22 mouse cellular contexts compared by ENCODE assay signal in the genomic region with DNA sequence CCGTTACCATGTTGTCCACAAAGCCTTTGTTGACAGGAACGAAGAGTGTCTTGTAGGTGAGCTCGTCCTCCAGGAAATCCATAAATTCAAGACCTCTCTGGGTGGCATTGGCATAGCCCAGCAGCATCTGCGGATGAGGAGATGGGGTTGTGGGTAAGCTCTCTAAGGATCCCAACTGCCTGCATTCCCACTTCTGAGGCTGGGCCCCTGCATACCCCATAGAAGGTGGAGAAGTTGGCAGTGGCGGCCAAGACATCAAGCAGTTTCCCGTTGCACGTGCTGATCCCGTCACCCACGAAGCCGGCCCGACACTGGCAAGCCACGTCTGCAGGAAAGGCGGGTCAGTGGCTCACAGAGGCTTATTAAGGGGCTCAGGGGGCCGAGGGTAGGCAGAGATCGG. TPM values are rescaled to one million over a fixed set of nuclear protein-coding genes. Genes with fewer than 3 reads are reported as not detected.
DNase-seq lines count a peak whose midpoint lies in the region; ATAC-seq lines count a peak whose summit lies in the region.
"Had no signal": no experiment of that assay in that cellular context is flagged by ENCODE, and none has a peak within 500 bp of the region (broad histone marks: within the 10 kb centered on the region; RNA-seq: fewer than 3 reads in every experiment).

No protein-coding gene starts in this region.

- no peaks in the 10 kb centered on the region for H3K4me1 ChIP-seq in forebrain, embryonic 11.5 days (replicated peaks; ENCODE audit: control insufficient read depth, insufficient read depth, low read length)
- H3K4me1 ChIP-seq in forebrain, embryonic 15.5 days, result peaks cover 5% of the 10 kb centered on the region; the same call in 1 of the 2 replicates
- H3K4me1 ChIP-seq: intestine, embryonic 15.5 days had no signal

- intact Hi-C loops in heart, postnatal 36 days (cut with DNase I), result loop anchor here (2.0 kb wide), 1 partner anchor 19 kb away; no protein-coding TSS in a partner anchor

- no peaks in the 10 kb centered on the region for H3K9me3 ChIP-seq in forebrain, embryonic 11.5 days (ENCODE audit: control insufficient read depth, low read length)
- no peaks in the 10 kb centered on the region for H3K9me3 ChIP-seq in forebrain, embryonic 15.5 days
- H3K9me3 ChIP-seq: forebrain, embryonic 10.5 days; hindbrain, embryonic 13.5 days; intestine, embryonic 15.5 days had no signal

- no peak overlapping the region for H3K4me2 ChIP-seq in forebrain, embryonic 11.5 days (ENCODE audit: low read depth, low read length, severe bottlenecking)
- no peak overlapping the region for H3K4me2 ChIP-seq in forebrain, embryonic 15.5 days (replicated peaks)
- H3K4me2 ChIP-seq: heart, embryonic 11.5 days; hindbrain, embryonic 13.5 days; intestine, embryonic 15.5 days had no signal

- 91% methylated on average over 15 of the region's 15 CpGs for WGBS in forebrain, embryonic 11.5 days
- 92% methylated on average over 15 of the region's 15 CpGs for WGBS in forebrain, embryonic 15.5 days

- no peak for ATAC-seq in forebrain, embryonic 11.5 days (replicated peaks; ENCODE audit: low FRiP score)
- ATAC-seq in forebrain, embryonic 15.5 days (replicated peaks), result no peak
- ATAC-seq: forebrain, embryonic 14.5 days; hindbrain, embryonic 16.5 days; intestine, embryonic 15.5 days; Patski had no signal

- no peaks in the 10 kb centered on the region for H3K27me3 ChIP-seq in forebrain, embryonic 11.5 days (ENCODE audit: control insufficient read depth, insufficient read depth, low read length)
- H3K27me3 ChIP-seq in forebrain, embryonic 15.5 days, result no peaks in the 10 kb centered on the region
- H3K27me3 ChIP-seq: CH12.LX; hindbrain, embryonic 13.5 days; intestine, embryonic 15.5 days; Patski had no signal

- H3K27ac ChIP-seq in forebrain, embryonic 11.5 days (ENCODE audit: low read depth, low read length), result no peak overlapping the region
- H3K27ac ChIP-seq in forebrain, embryonic 15.5 days (replicated peaks), result no peak overlapping the region
- H3K27ac ChIP-seq: forebrain, embryonic 10.5 days; hindbrain, embryonic 10.5 days; hindbrain, embryonic 13.5 days; intestine, embryonic 15.5 days had no signal

- peaks cover 40% of the 10 kb centered on the region for H3K36me3 ChIP-seq in forebrain, embryonic 11.5 days (ENCODE audit: control insufficient read depth, insufficient read depth, low read length)
- H3K36me3 ChIP-seq in forebrain, embryonic 15.5 days, result peaks cover 25% of the 10 kb centered on the region

- H3K4me3 ChIP-seq in forebrain, embryonic 11.5 days (ENCODE audit: low read depth, low read length), result no peak overlapping the region
- no peak overlapping the region for H3K4me3 ChIP-seq in forebrain, embryonic 15.5 days
- H3K4me3 ChIP-seq: forebrain, embryonic 10.5 days; hindbrain, embryonic 10.5 days; hindbrain, embryonic 13.5 days; intestine, embryonic 15.5 days had no signal

- DNase-seq in adrenal gland, postnatal 14 days, result peak; percentile 2
- no peak for DNase-seq in adrenal gland, adult 2 months
- peak; percentile 48 for DNase-seq in forebrain, embryonic 11.5 days (ENCODE audit: low spot score)
- DNase-seq in heart, adult 11 months, result peak; percentile 91
- DNase-seq in heart, postnatal 36 days, result no peak
- DNase-seq in 3T3-L1 (ENCODE audit: low read depth, low spot score), result peak; percentile 10
- DNase-seq: adrenal gland, postnatal 25 days; B cell, adult 2 months; cerebellum, adult 2 months; kidney, adult 11 months had no signal

- no peak overlapping the region for H3K9ac ChIP-seq in forebrain, embryonic 11.5 days (ENCODE audit: low read length)
- no peak overlapping the region for H3K9ac ChIP-seq in forebrain, embryonic 15.5 days (replicated peaks)
- H3K9ac ChIP-seq: hindbrain, embryonic 13.5 days; intestine, embryonic 15.5 days had no signal

RNA-seq across cellular contexts. Expression of a gene that starts 9.3 kb away (rescaled TPM):
- total RNA-seq in adrenal gland, postnatal 14 days (2021), result 48.5 and 57.7 TPM in 2 replicates
- total RNA-seq in adrenal gland, adult 2 months (2021), result 10 to 100 TPM; 22.5 to 33.3 TPM
- 107 and 124 TPM in 2 replicates for polyA plus RNA-seq in adrenal gland, adult 2 months (2012; rRNA removed)
- polyA plus RNA-seq in forebrain, embryonic 11.5 days (2014; fragmentation: Nextera tagmentation; extraction: Ambion mirVana), result 565 and 637 TPM in 2 replicates
- 223 and 240 TPM in 2 replicates for polyA plus RNA-seq in forebrain, embryonic 15.5 days (2015; fragmentation: Nextera tagmentation; extraction: Ambion mirVana)
- 10 to 100 TPM; 19.5 to 19.9 TPM for total RNA-seq in heart, postnatal 36 days (2021)

RNA-seq across cellular contexts. Expression of a gene that starts 11.4 kb away (rescaled TPM):
- total RNA-seq in adrenal gland, postnatal 14 days (2021), result 75.2 and 104 TPM in 2 replicates
- total RNA-seq in adrenal gland, adult 2 months (2021), result 10 to 100 TPM; 71.2 to 84.4 TPM
- 133 TPM in 2 replicates for polyA plus RNA-seq in adrenal gland, adult 2 months (2012; rRNA removed)
- polyA plus RNA-seq in forebrain, embryonic 11.5 days (2014; fragmentation: Nextera tagmentation; extraction: Ambion mirVana), result 50.9 and 52.7 TPM in 2 replicates
- polyA plus RNA-seq in forebrain, embryonic 15.5 days (2015; fragmentation: Nextera tagmentation; extraction: Ambion mirVana), result 66.1 and 74.5 TPM in 2 replicates
- 10 to 100 TPM; 64.8 to 72.2 TPM for total RNA-seq in heart, postnatal 36 days (2021)

RNA-seq across cellular contexts. Expression of a gene that starts 28.3 kb away (rescaled TPM):
- total RNA-seq in adrenal gland, postnatal 14 days (2021), result 74.4 and 78.6 TPM in 2 replicates
- total RNA-seq in adrenal gland, adult 2 months (2021), result 10 to 100 TPM; 55.8 to 67.6 TPM
- polyA plus RNA-seq in adrenal gland, adult 2 months (2012; rRNA removed), result 80.5 and 82.1 TPM in 2 replicates
- 21.8 and 27.1 TPM in 2 replicates for polyA plus RNA-seq in forebrain, embryonic 11.5 days (2014; fragmentation: Nextera tagmentation; extraction: Ambion mirVana)
- polyA plus RNA-seq in forebrain, embryonic 15.5 days (2015; fragmentation: Nextera tagmentation; extraction: Ambion mirVana), result 12.9 and 19.0 TPM in 2 replicates
- total RNA-seq in heart, postnatal 36 days (2021), result 10 to 100 TPM; 66.1 to 85.9 TPM
- total RNA-seq: granulocyte monocyte progenitor cell, adult 5-6 weeks had no signal
- polyA plus RNA-seq: G1E had no signal

Comparison
In these comparisons a context has a peak if more than half of its experiments do, and no peak if none do; other contexts are left out.
1. DNase-seq: peak in adrenal gland, postnatal 14 days (single experiment), forebrain, embryonic 11.5 days (single experiment), heart, adult 11 months (single experiment) and 3T3-L1 (single experiment); none in adrenal gland, adult 2 months (single experiment) and heart, postnatal 36 days (0 of 2).